Mouse (Mus musculus): ENCODE measurements around the gene Car11.
A peak's percentile ranks its signal among the peaks of the same experiment; 100 is the strongest.
"Not testable (repeated sequence)": the region's sequence is repeated elsewhere in the genome, so short reads cannot be mapped to it uniquely, and the experiment has no call there.

Car11 gene

GRCm38 (mm10) chr7:45699523-45700141 is at the start of gene Car11:
TSS of gene Car11 (plus strand) at chr7:45699843.
- DNase-seq, result no peak

- DNase-seq, result not testable (repeated sequence)
Observed at GRCm38 (mm10) chr7:45650484-45650883, 49.2 kb upstream of the Car11 start.

GRCm38 (mm10) chr7:45654424-45655047 is 45.1 kb upstream of the Car11 start:
- DNase-seq, result no peak

GRCm38 (mm10) chr7:45660746-45661478 is 38.7 kb upstream of the Car11 start:
- no peak for DNase-seq

GRCm38 (mm10) chr7:45661702-45662101 is 37.9 kb upstream of the Car11 start:
- not testable (repeated sequence) for DNase-seq

GRCm38 (mm10) chr7:45665303-45666138 is 34.1 kb upstream of the Car11 start:
- DNase-seq, result no peak

GRCm38 (mm10) chr7:45666161-45666560 is 33.5 kb upstream of the Car11 start, which contains the start of gene Fut2:
TSS of gene Fut2 (minus strand) at chr7:45666394.
- DNase-seq, result no peak

- no peak for DNase-seq
Observed at GRCm38 (mm10) chr7:45667761-45668160, 31.9 kb upstream of the Car11 start.

- DNase-seq, result no peak
Observed at GRCm38 (mm10) chr7:45668921-45669320, 30.7 kb upstream of the Car11 start.

- no peak for DNase-seq
Observed at GRCm38 (mm10) chr7:45677627-45678295, 21.9 kb upstream of the Car11 start.

GRCm38 (mm10) chr7:45678513-45678912 is 21.1 kb upstream of the Car11 start:
- no peak for DNase-seq

- peak; percentile 44 for DNase-seq
Observed at GRCm38 (mm10) chr7:45679966-45680621, 19.5 kb upstream of the Car11 start.

GRCm38 (mm10) chr7:45681046-45681736 is 18.5 kb upstream of the Car11 start:
- DNase-seq, result peak; percentile 53

- peak; percentile 95 for DNase-seq
Observed at GRCm38 (mm10) chr7:45682144-45683126, 17.2 kb upstream of the Car11 start.

- DNase-seq, result no peak
Observed at GRCm38 (mm10) chr7:45683396-45684050, 16.1 kb upstream of the Car11 start, which contains the start of gene Ntn5. TSS of gene Ntn5 (plus strand) at chr7:45684022.

- no peak for DNase-seq
Observed at GRCm38 (mm10) chr7:45685811-45686210, 13.8 kb upstream of the Car11 start.

- DNase-seq, result no peak
Observed at GRCm38 (mm10) chr7:45686841-45687240, 12.8 kb upstream of the Car11 start.

- DNase-seq, result no peak
Observed at GRCm38 (mm10) chr7:45689099-45689498, 10.5 kb upstream of the Car11 start.

- no peak for DNase-seq
Observed at GRCm38 (mm10) chr7:45689800-45690199, 9.8 kb upstream of the Car11 start.

Measured in lung, postnatal 14 days (tissue).